Mouse (Mus musculus): ENCODE measurements around the gene Ralgapb. TPM values are rescaled to one million over a fixed set of nuclear protein-coding genes. Genes with fewer than 3 reads are reported as not detected.
A peak's percentile ranks its signal among the peaks of the same experiment; 100 is the strongest.

The Ralgapb gene
- polyA plus RNA-seq, 1 experiment from 2014 or later, result 12.7 TPM

DNA sequence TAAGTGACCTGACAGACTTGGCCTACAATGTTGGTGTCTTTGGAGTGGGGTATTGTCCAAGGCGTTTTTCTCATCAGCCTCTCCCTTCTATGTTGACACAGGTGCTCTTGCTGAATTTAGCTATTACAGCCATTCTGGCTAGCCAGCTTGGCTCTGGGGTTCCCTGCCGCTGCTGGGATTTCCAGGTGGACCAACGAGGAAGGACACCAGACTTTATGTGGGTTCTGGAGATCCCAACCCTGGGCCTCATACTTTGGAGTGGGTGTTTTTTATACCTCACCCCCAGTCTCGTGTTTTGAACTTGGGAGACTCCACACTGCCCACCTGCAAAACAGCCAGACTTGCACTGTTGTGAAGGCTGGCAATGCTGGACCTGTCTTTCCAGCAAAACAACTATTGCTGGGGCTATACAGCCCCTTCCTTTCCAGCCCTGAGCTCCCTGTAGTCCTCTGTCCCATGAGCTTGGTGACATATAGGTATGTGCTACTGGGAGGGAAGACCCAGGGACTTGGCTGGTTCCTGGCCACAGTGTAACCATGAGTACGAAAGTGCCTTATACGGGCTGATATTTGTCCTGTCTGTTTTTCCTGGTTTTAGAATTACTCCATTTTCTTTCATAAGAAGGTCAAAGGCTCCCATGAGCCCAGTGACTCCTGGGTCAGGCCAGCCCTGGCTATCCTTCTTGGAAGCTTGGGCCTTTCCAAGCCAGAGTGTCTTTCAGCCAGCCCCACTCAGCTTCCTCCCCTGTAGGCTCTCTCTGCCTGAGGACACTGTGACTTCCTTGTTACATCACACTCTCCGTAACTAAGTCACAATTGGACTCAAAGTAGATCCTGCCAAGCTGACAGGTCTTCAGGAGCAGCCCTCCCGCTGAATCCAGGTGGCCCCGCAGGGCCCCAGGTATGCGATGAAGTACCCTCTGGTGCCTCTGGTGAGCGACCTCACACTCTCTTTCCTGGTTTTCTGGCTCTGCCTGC lies 92.5 kb downstream of the Ralgapb start, which contains the start of gene Adig:
Adig (plus strand) TSS at position 777 of the 977 bp plus-strand sequence.
- 71% methylated on average over 11 of the region's 11 CpGs for WGBS
- H3K36me3 ChIP-seq (replicated peaks), result peaks cover 31% of the 10 kb centered on the region
- DNase-seq (ENCODE audit: low spot score), result peak; percentile 7
- no peak within 1 kb of the TSS for H3K27ac ChIP-seq (replicated peaks)
- H3K4me3 ChIP-seq, result no peak within 1 kb of the TSS
- H3K4me1 ChIP-seq, result peaks cover 15% of the 10 kb centered on the region
- H3K9me3 ChIP-seq, result no peaks in the 10 kb centered on the region
- H3K27me3 ChIP-seq (replicated peaks; ENCODE audit: low read depth, poor library complexity, severe bottlenecking), result no peaks in the 10 kb centered on the region

- peaks cover 15% of the 10 kb centered on the region for H3K4me1 ChIP-seq
- DNase-seq (ENCODE audit: low spot score), result no peak
- no peak overlapping the region for H3K4me3 ChIP-seq
- no peaks in the 10 kb centered on the region for H3K9me3 ChIP-seq
- no peak overlapping the region for H3K27ac ChIP-seq (replicated peaks)
- 86% methylated on average over 7 of the region's 7 CpGs for WGBS
- no peaks in the 10 kb centered on the region for H3K27me3 ChIP-seq (replicated peaks; ENCODE audit: low read depth, poor library complexity, severe bottlenecking)
- peaks cover 20% of the 10 kb centered on the region for H3K36me3 ChIP-seq (replicated peaks)
Measured at GRCm38 (mm10) chr2:158503226-158503625, 93.6 kb downstream of the Ralgapb start.

- H3K9me3 ChIP-seq, result no peaks in the 10 kb centered on the region
- H3K27me3 ChIP-seq (replicated peaks; ENCODE audit: low read depth, poor library complexity, severe bottlenecking), result no peaks in the 10 kb centered on the region
- H3K36me3 ChIP-seq (replicated peaks), result peaks cover 15% of the 10 kb centered on the region
- no peak overlapping the region for H3K27ac ChIP-seq (replicated peaks)
- no peak overlapping the region for H3K4me3 ChIP-seq
- WGBS, result 76% methylated on average over 4 of the region's 4 CpGs
- peak; percentile 7 for DNase-seq (ENCODE audit: low spot score)
- H3K4me1 ChIP-seq, result peaks cover 15% of the 10 kb centered on the region
Measured at GRCm38 (mm10) chr2:158503671-158504070, 94.0 kb downstream of the Ralgapb start.

GRCm38 (mm10) chr2:158506475-158506874 lies 96.8 kb downstream of the Ralgapb start:
- Histone ChIP-seq H3K36me3 (replicated peaks) (no peaks in the 10 kb centered on the region), H3K27me3 (replicated peaks; ENCODE audit: low read depth, poor library complexity, severe bottlenecking) (no peaks in the 10 kb centered on the region), H3K9me3 (no peaks in the 10 kb centered on the region), H3K4me3 (no peak overlapping the region), H3K4me1 (peaks cover 11% of the 10 kb centered on the region), H3K27ac (replicated peaks) (no peak overlapping the region)
- peak; percentile 5 for DNase-seq (ENCODE audit: low spot score)
- WGBS, result 84% methylated on average over 5 of the region's 5 CpGs

DNA sequence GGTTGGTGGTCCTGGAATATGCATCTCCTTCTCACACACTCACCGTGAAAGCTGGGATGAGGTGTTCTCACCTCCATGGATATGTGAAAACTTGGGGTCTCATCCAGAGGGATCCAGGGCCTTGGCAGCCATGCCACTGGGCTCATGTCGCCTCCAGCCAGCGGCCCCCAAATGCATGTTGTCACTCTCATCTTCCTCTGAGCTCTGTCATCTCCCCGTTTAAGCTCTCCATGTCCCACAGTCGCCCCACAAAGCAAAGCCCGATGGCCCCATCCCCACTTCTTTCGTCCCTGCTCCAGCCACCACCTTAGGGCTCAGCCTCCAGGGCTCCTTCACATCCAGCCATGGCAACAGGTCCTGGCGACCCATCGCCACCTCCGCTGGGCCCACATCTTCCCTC lies 97.4 kb downstream of the Ralgapb start:
- Histone ChIP-seq H3K9me3 (no peaks in the 10 kb centered on the region), H3K27me3 (replicated peaks; ENCODE audit: low read depth, poor library complexity, severe bottlenecking) (no peaks in the 10 kb centered on the region), H3K4me3 (no peak overlapping the region), H3K36me3 (replicated peaks) (no peaks in the 10 kb centered on the region), H3K27ac (replicated peaks) (no peak overlapping the region), H3K4me1 (peaks cover 9% of the 10 kb centered on the region; the same call in 1 of the 2 replicates)
- DNase-seq (ENCODE audit: low spot score), result no peak
- WGBS, result 87% methylated on average over 10 of the region's 10 CpGs

DNA sequence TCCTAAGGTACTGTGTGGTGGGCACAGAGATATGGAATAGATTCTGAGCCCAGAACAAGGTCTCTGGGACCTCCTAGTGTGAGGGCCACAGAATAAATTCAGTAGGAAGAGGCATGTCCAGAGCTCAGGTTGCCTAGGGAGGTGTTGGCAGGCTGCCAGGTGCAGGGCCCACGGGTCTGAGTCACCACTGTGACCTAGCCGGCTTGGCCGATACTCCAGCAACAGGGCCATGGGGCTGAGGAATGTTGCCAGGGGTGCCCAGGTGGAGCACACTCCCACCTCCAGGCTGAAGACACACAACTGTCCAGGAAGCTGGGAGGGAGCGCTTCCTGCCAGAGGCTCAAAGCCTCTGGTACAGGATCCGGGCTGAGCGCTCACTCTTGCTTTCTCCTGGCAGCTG lies 101.0 kb downstream of the Ralgapb start:
- no peak overlapping the region for H3K4me3 ChIP-seq
- H3K9me3 ChIP-seq, result no peaks in the 10 kb centered on the region
- no peak overlapping the region for H3K27ac ChIP-seq (replicated peaks)
- 90% methylated on average over 6 of the region's 6 CpGs for WGBS
- H3K27me3 ChIP-seq (replicated peaks; ENCODE audit: low read depth, poor library complexity, severe bottlenecking), result no peaks in the 10 kb centered on the region
- no peak for DNase-seq (ENCODE audit: low spot score)
- no peaks in the 10 kb centered on the region for H3K36me3 ChIP-seq (replicated peaks)
- H3K4me1 ChIP-seq, result no peaks in the 10 kb centered on the region

DNA sequence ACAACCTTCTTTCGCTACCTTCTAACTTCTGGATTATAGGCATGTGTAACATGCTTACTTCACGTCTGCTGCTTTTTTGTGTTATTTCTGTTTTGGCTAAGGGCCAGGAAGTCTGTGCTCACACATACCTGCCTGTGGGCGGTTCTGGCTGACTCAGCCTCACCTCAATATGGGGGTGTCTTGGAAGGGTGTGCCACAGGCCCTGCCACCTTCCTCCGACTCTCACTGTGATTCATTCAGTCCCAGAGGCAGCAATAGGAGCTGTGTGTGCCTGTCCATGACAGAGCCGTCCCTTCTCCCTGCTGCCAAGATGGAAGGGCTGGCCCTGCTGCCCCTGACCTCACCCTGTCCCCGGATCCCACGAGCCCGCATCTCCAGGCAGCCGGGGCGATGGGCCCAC lies 102.9 kb downstream of the Ralgapb start, which contains the start of gene Arhgap40:
Arhgap40 (plus strand) TSS at position 269 of the 400 bp plus-strand sequence.
- no peaks in the 10 kb centered on the region for H3K9me3 ChIP-seq
- H3K36me3 ChIP-seq (replicated peaks), result no peaks in the 10 kb centered on the region
- 89% methylated on average over 10 of the region's 10 CpGs for WGBS
- H3K27me3 ChIP-seq (replicated peaks; ENCODE audit: low read depth, poor library complexity, severe bottlenecking), result no peaks in the 10 kb centered on the region
- no peak within 1 kb of the TSS for H3K27ac ChIP-seq (replicated peaks)
- no peak for DNase-seq (ENCODE audit: low spot score)
- H3K4me1 ChIP-seq, result no peaks in the 10 kb centered on the region
- no peak within 1 kb of the TSS for H3K4me3 ChIP-seq

DNA sequence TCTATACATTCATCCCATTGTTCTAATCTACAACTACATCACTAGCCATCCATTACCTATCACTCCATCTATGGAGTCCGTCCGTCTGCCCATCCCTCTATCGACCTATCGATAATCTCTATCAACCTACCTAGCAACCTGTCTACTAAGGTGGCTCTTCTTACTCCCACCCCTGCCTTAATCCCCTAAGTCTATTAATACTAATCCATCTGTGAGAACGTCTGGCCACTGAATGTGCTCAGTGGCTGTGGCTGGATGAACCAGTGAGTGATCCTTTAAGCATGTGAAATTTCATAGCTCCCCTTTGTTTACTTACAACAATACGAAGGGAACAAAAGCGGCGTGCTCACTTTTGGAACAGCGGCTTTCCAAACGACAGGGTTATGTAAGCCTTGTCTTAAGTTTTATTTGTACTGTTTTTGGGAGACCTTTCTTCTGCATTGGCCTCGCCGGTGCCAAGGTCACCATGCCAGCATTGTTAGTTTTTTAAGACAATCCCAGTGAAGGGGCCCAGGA lies 104.2 kb downstream of the Ralgapb start:
- DNase-seq (ENCODE audit: low spot score), result no peak
- no peaks in the 10 kb centered on the region for H3K9me3 ChIP-seq
- 85% methylated on average over 12 of the region's 12 CpGs for WGBS
- no peak overlapping the region for H3K27ac ChIP-seq (replicated peaks)
- H3K36me3 ChIP-seq (replicated peaks), result no peaks in the 10 kb centered on the region
- H3K4me3 ChIP-seq, result no peak overlapping the region
- no peaks in the 10 kb centered on the region for H3K4me1 ChIP-seq
- no peaks in the 10 kb centered on the region for H3K27me3 ChIP-seq (replicated peaks; ENCODE audit: low read depth, poor library complexity, severe bottlenecking)

- Histone ChIP-seq H3K4me1 (no peaks in the 10 kb centered on the region), H3K9me3 (0 out of 2 replicates have a peak, but pooled peaks cover 2% of the 10 kb centered on the region), H3K4me3 (no peak overlapping the region), H3K36me3 (replicated peaks) (no peaks in the 10 kb centered on the region), H3K27me3 (replicated peaks; ENCODE audit: low read depth, poor library complexity, severe bottlenecking) (no peaks in the 10 kb centered on the region), H3K27ac (replicated peaks) (no peak overlapping the region)
- WGBS, result 81% methylated on average over 6 of the region's 6 CpGs
- no peak for DNase-seq (ENCODE audit: low spot score)
Measured at GRCm38 (mm10) chr2:158518583-158518982, 108.9 kb downstream of the Ralgapb start.

GRCm38 (mm10) chr2:158519071-158519470 lies 109.4 kb downstream of the Ralgapb start:
- Histone ChIP-seq H3K36me3 (replicated peaks) (no peaks in the 10 kb centered on the region), H3K27ac (replicated peaks) (no peak overlapping the region), H3K27me3 (replicated peaks; ENCODE audit: low read depth, poor library complexity, severe bottlenecking) (no peaks in the 10 kb centered on the region), H3K9me3 (0 out of 2 replicates have a peak, but pooled peaks cover 2% of the 10 kb centered on the region), H3K4me1 (no peaks in the 10 kb centered on the region), H3K4me3 (no peak overlapping the region)
- 83% methylated on average over 11 of the region's 11 CpGs for WGBS
- DNase-seq (ENCODE audit: low spot score), result no peak

DNA sequence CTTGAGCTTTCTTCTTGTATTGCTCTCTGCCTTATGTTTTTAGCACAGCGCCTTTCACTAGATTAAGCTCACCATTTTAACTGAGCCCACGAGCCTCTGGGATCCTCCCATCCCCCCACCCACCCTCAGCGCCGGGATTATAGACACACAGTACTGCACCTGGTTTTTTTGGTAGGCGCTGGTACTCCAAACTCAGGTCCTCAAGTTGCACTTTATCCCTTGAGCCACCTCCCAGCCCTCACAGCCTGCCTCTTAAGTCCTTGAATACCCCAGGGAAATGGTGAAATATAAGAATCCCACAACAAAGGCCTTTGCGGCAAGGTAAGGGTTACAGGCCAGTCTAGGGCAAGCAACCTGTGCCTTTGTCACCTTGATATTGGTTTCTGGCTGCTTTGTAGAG lies 110.2 kb downstream of the Ralgapb start:
- Histone ChIP-seq H3K27me3 (replicated peaks; ENCODE audit: low read depth, poor library complexity, severe bottlenecking) (no peaks in the 10 kb centered on the region), H3K27ac (replicated peaks) (no peak overlapping the region), H3K9me3 (0 out of 2 replicates have a peak, but pooled peaks cover 2% of the 10 kb centered on the region), H3K36me3 (replicated peaks) (no peaks in the 10 kb centered on the region), H3K4me3 (no peak overlapping the region), H3K4me1 (no peaks in the 10 kb centered on the region)
- WGBS, result 80% methylated on average over 6 of the region's 6 CpGs
- DNase-seq (ENCODE audit: low spot score), result no peak

DNA sequence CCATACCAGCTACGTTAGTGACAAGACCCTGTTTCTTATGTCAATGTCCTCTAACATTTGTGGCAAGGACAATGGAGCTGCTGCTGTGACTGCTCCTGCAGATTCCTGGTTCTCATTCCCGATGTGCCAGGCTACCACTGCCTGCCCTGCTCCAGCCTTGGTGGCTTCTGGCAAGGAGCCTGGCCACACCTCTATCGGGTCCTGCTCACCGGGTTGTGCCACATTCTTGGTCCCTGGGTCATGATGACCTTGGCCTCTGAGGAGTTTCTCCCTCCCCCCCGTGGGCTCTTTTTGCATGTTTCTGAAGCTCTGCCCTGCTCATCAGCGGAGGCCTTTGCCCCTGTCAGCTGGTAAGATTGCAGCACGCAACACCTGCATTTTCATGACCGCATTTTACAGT lies 113.4 kb downstream of the Ralgapb start:
- 83% methylated on average over 8 of the region's 8 CpGs for WGBS
- no peaks in the 10 kb centered on the region for H3K27me3 ChIP-seq (replicated peaks; ENCODE audit: low read depth, poor library complexity, severe bottlenecking)
- no peak overlapping the region for H3K27ac ChIP-seq (replicated peaks)
- 0 out of 2 replicates have a peak, but pooled peaks cover 2% of the 10 kb centered on the region for H3K9me3 ChIP-seq
- DNase-seq (ENCODE audit: low spot score), result no peak
- no peaks in the 10 kb centered on the region for H3K36me3 ChIP-seq (replicated peaks)
- no peak overlapping the region for H3K4me3 ChIP-seq
- H3K4me1 ChIP-seq, result no peaks in the 10 kb centered on the region

Data from embryonic facial prominence, embryonic 10.5 days (tissue).